Mouse (Mus musculus) subcutaneous adipose tissue, adult 2 months (tissue): ENCODE measurements around the gene Gnb1. TPM values are rescaled to one million over a fixed set of nuclear protein-coding genes. Genes with fewer than 3 reads are reported as not detected.

ENCODE experiments used
- polyA plus RNA-seq: library from polyadenylated mRNA; depleted of rRNA; stranded (reverse); fragments of >200 nt; gene quantifications from 2 replicates; pipeline ENCODE4 v1.2.3, GENCODE M21; 2012; ENCODE audit warnings: low replicate concordance; rRNA removed

The Gnb1 gene
- 842 and 878 TPM in 2 replicates for polyA plus RNA-seq

GRCm38 (mm10) chr4:155490990-155491504 is at the start of gene Gnb1:
Gene Gnb1, plus strand, starts transcription at chr4:155491361.

GRCm38 (mm10) chr4:155468952-155469351 is 22.2 kb upstream of the Gnb1 start, which contains the start of gene Tmem52:
Gene Tmem52, plus strand, starts transcription at chr4:155469114.

GRCm38 (mm10) chr4:155561661-155562442 is 70.7 kb downstream of the Gnb1 start, which contains the start of gene Nadk:
Gene Nadk, plus strand, starts transcription at chr4:155562378.

GRCm38 (mm10) chr4:155601091-155601996 is 110.2 kb downstream of the Gnb1 start, which contains the start of gene Slc35e2:
Gene Slc35e2, plus strand, starts transcription at chr4:155601416.

Other genes starting within 250 kb of the Gnb1 start
- gene Faap20, start 241.6 kb upstream of the Gnb1 start, polyA plus RNA-seq = 71.5 and 99.0 TPM in 2 replicates
- 1.7 and 9.6 TPM in 2 replicates for gene Prkcz, start 130.0 kb upstream of the Gnb1 start, polyA plus RNA-seq
- gene Gabrd, start 93.2 kb upstream of the Gnb1 start, polyA plus RNA-seq = 0.51 and 0.96 TPM in 2 replicates
- 2.5 and 4.3 TPM in 2 replicates for gene Cfap74, start 82.2 kb upstream of the Gnb1 start, polyA plus RNA-seq
- gene Tmem52, start 22.2 kb upstream of the Gnb1 start, polyA plus RNA-seq = 0.59 and 4.5 TPM in 2 replicates
- gene Nadk, start 71.0 kb downstream of the Gnb1 start, polyA plus RNA-seq = 177 and 252 TPM in 2 replicates
- gene Slc35e2, start 110.1 kb downstream of the Gnb1 start, polyA plus RNA-seq = 8.3 and 14.7 TPM in 2 replicates
- 21.1 and 33.0 TPM in 2 replicates for gene Cdk11b, start 133.5 kb downstream of the Gnb1 start, polyA plus RNA-seq
- gene Gm10563, start 154.0 kb downstream of the Gnb1 start, polyA plus RNA-seq = not detected in 2 replicates
- 79.6 and 268 TPM in 2 replicates for gene Mmp23, start 162.0 kb downstream of the Gnb1 start, polyA plus RNA-seq
- gene Mib2, start 177.8 kb downstream of the Gnb1 start, polyA plus RNA-seq = 54.0 and 110 TPM in 2 replicates
- 10.4 and 40.4 TPM in 2 replicates for gene Fndc10, start 203.0 kb downstream of the Gnb1 start, polyA plus RNA-seq
- 104 and 120 TPM in 2 replicates for gene Ssu72, start 213.4 kb downstream of the Gnb1 start, polyA plus RNA-seq
- gene Tmem240, start 243.4 kb downstream of the Gnb1 start, polyA plus RNA-seq = 1.1 and 2.9 TPM in 2 replicates